Mouse (Mus musculus) liver, embryonic 13.5 days (tissue): ENCODE results near the gene Gm8374. TPM values are rescaled to one million over a fixed set of nuclear protein-coding genes. Genes with fewer than 3 reads are reported as not detected.
"Not testable (repeated sequence)": the region's sequence is repeated elsewhere in the genome, so short reads cannot be mapped to it uniquely, and the experiment has no call there.

Experiments
- ATAC-seq: fragments of 200-750 bp; cut with Nextera tagmentation; 2 replicates; pipeline ENCODE4 v1.8.0; 2017; ENCODE audit warnings: low read depth, mild to moderate bottlenecking, moderate number of reproducible peaks, moderate library complexity
- DNase-seq: peaks from one replicate; pipeline ENCODE4 v3.0.0; 2022
- H3K27ac ChIP-seq: fragments of 300-500 bp; sonication (generic); 2 replicates; pipeline ENCODE4 v1.5.1; 2015; ENCODE audit warnings: moderate library complexity, mild to moderate bottlenecking, inconsistent platforms
- H3K27me3 ChIP-seq: fragments of 300-500 bp; sonication (generic); 2 replicates; pipeline ENCODE4 v1.6.1; 2015; ENCODE audit warnings: mild to moderate bottlenecking, inconsistent platforms
- H3K36me3 ChIP-seq: fragments of 300-500 bp; sonication (generic); 2 replicates; pipeline ENCODE4 v1.6.1; 2015; ENCODE audit warnings: mild to moderate bottlenecking, inconsistent platforms
- H3K4me1 ChIP-seq: fragments of 300-500 bp; sonication (generic); replicated peaks from 2 replicates; pipeline ENCODE4 v1.6.1; 2015; ENCODE audit warnings: inconsistent platforms
- H3K4me2 ChIP-seq: fragments of 300-500 bp; sonication (generic); 2 replicates; pipeline ENCODE4 v1.6.1; 2015; ENCODE audit warnings: inconsistent platforms, mild to moderate bottlenecking, moderate library complexity
- H3K4me3 ChIP-seq: fragments of 300-500 bp; sonication (generic); replicated peaks from 2 replicates; pipeline ENCODE4 v1.5.1; 2015; ENCODE audit warnings: mild to moderate bottlenecking, inconsistent platforms
- H3K9ac ChIP-seq: fragments of 300-500 bp; sonication (generic); 2 replicates; pipeline ENCODE4 v1.6.1; 2015; ENCODE audit warnings: mild to moderate bottlenecking, inconsistent platforms
- H3K9me3 ChIP-seq: fragments of 300-500 bp; sonication (generic); replicated peaks from 2 replicates; pipeline ENCODE4 v1.6.1; 2016; ENCODE audit warnings: inconsistent platforms
- WGBS: fragments of 180-500 bp; shearing (Covaris S2); methylation state at CpG from one replicate; pipeline ENCODE4 v1.1.7; 2015; ENCODE audit not compliant: insufficient replicate concordance; 5-methylcytosine and 5-hydroxymethylcytosine counted together
- polyA plus RNA-seq: library from polyadenylated mRNA; unstranded; fragments of >200 nt; fragmentation: Nextera tagmentation; extraction: Ambion mirVana; gene quantifications from 2 replicates; pipeline ENCODE4 v1.2.1, GENCODE M21; 2015

Gm8374 gene
- polyA plus RNA-seq: not detected in 2 replicates

GRCm38 (mm10) chr14:7365034-7365433, at the start of gene Gm8374:
Gene Gm8374, minus strand, starts transcription at chr14:7365134.
- H3K9ac ChIP-seq, H3K4me3 ChIP-seq, H3K36me3 ChIP-seq, H3K27me3 ChIP-seq, H3K27ac ChIP-seq, H3K4me2 ChIP-seq, ATAC-seq, DNase-seq, H3K9me3 ChIP-seq, H3K4me1 ChIP-seq: not testable (repeated sequence)
- 50% methylated on average over 3 of the region's 3 CpGs for WGBS

- not testable (repeated sequence) for H3K9ac ChIP-seq, H3K9me3 ChIP-seq, H3K4me3 ChIP-seq, H3K4me1 ChIP-seq, H3K27me3 ChIP-seq, H3K4me2 ChIP-seq, H3K36me3 ChIP-seq, H3K27ac ChIP-seq, DNase-seq, ATAC-seq
- no CpG with 5 or more reads among the region's 1 CpGs for WGBS
Measured at GRCm38 (mm10) chr14:7332295-7332694, 32.6 kb downstream of the Gm8374 start, which contains the start of gene Gm5797. Gene Gm5797, minus strand, starts transcription at chr14:7332395.

GRCm38 (mm10) chr14:7315093-7315492, 49.8 kb downstream of the Gm8374 start:
- WGBS: 4% methylated on average over 16 of the region's 19 CpGs
- ATAC-seq, DNase-seq, H3K9me3 ChIP-seq, H3K27ac ChIP-seq, H3K4me1 ChIP-seq, H3K27me3 ChIP-seq, H3K36me3 ChIP-seq, H3K9ac ChIP-seq: not testable (repeated sequence)
- peak overlapping the region; percentile 43 for H3K4me2 ChIP-seq
- H3K4me3 ChIP-seq: peak overlapping the region; percentile 22; the same call in 1 of the 2 replicates

GRCm38 (mm10) chr14:7314661-7315060, 50.3 kb downstream of the Gm8374 start, which contains the start of gene Gm3739:
Gene Gm3739, minus strand, starts transcription at chr14:7315049.
- Histone ChIP-seq H3K4me2 (peak within 1 kb of the TSS; percentile 43), H3K4me3 (peak within 1 kb of the TSS; percentile 22; the same call in 1 of the 2 replicates)
- H3K27ac ChIP-seq, H3K27me3 ChIP-seq, H3K4me1 ChIP-seq, H3K36me3 ChIP-seq, DNase-seq, ATAC-seq, H3K9ac ChIP-seq, H3K9me3 ChIP-seq: not testable (repeated sequence)
- WGBS: 1% methylated on average over 16 of the region's 35 CpGs

Other genes starting within 250 kb of the Gm8374 start
- gene Gm6676, start 239.7 kb downstream of the Gm8374 start, polyA plus RNA-seq: not detected in 2 replicates
- gene Gm3512, start 190.6 kb downstream of the Gm8374 start, polyA plus RNA-seq: 0.12 and 0.35 TPM in 2 replicates
- gene Gm16434, start 170.6 kb downstream of the Gm8374 start, polyA plus RNA-seq: not detected in 2 replicates
- gene Gm3727, start 100.4 kb downstream of the Gm8374 start, polyA plus RNA-seq: not detected in 2 replicates
- not detected in 2 replicates for gene Gm3739, start 50.1 kb downstream of the Gm8374 start, polyA plus RNA-seq
- not detected in 2 replicates for gene Gm5797, start 32.7 kb downstream of the Gm8374 start, polyA plus RNA-seq
- gene Gm3755, start 85.8 kb upstream of the Gm8374 start, polyA plus RNA-seq: not detected in 2 replicates
- gene Gm3752, start 118.6 kb upstream of the Gm8374 start, polyA plus RNA-seq: not detected in 2 replicates
- 0.07 TPM in 1 of 2 replicates, not detected in the other for gene Gm3558, start 203.4 kb upstream of the Gm8374 start, polyA plus RNA-seq
- not detected in 2 replicates for gene Gm10338, start 230.5 kb upstream of the Gm8374 start, polyA plus RNA-seq